9 mouse cellular contexts compared by ENCODE assay signal in genomic region chr14:118042963-118043362, GRCm38 (mm10). TPM values are rescaled to one million over a fixed set of nuclear protein-coding genes. Genes with fewer than 3 reads are reported as not detected.
A peak's percentile ranks its signal among the peaks of the same experiment; 100 is the strongest.
DNase-seq lines count a peak whose midpoint lies in the region; ATAC-seq and TF ChIP-seq lines count a peak whose summit lies in the region.
"Had no signal": no experiment of that assay in that cellular context is flagged by ENCODE, and none has a peak within 500 bp of the region (broad histone marks: within the 10 kb centered on the region; RNA-seq: fewer than 3 reads in every experiment).

No protein-coding gene starts in this region.

- no peak; the same call in 1 of the 2 replicates for ATAC-seq in midbrain, embryonic 14.5 days (ENCODE audit: low FRiP score, low TSS enrichment)
- no peak for ATAC-seq in hindbrain, embryonic 14.5 days (ENCODE audit: low FRiP score)

- peak; percentile 4 to 11 for DNase-seq in left cerebral cortex, adult 18-20 months (ENCODE audit: low spot score in 2 of 2)
- DNase-seq in left cerebral cortex, postnatal 36 days (ENCODE audit: low spot score in 2 of 2), result no peak
- peak; percentile 29 for DNase-seq in adrenal gland, adult 2 months
- DNase-seq in brain, embryonic 14.5 days (ENCODE audit: low read depth), result peak; percentile 50
- DNase-seq in heart, postnatal 4 days, result peak; percentile 56
- peak; percentile 15 for DNase-seq in midbrain, embryonic 14.5 days
- no peak for DNase-seq in spleen, postnatal 14 days (ENCODE audit: low spot score in 2 of 2)
- DNase-seq in hindbrain, embryonic 14.5 days (ENCODE audit: low spot score), result no peak

- H3K9ac ChIP-seq in midbrain, embryonic 14.5 days (replicated peaks; ENCODE audit: low read length), result no peak overlapping the region
- no peak overlapping the region for H3K9ac ChIP-seq in hindbrain, embryonic 14.5 days
- H3K9ac ChIP-seq: liver, embryonic 15.5 days had no signal

- peak; percentile 35; the same call in 1 of the 2 replicates for TF ChIP-seq CTCF in brain, embryonic 14.5 days (IDR thresholded peaks at IDR 0.05; ENCODE audit: borderline replicate concordance, extremely low read depth, insufficient read depth, insufficient read length)

- TF ChIP-seq POLR2A in brain, embryonic 14.5 days (IDR thresholded peaks at IDR 0.05; ENCODE audit: borderline replicate concordance, extremely low read depth, insufficient read depth, insufficient read length, poor library complexity, severe bottlenecking), result no peak

- H3K9me3 ChIP-seq in midbrain, embryonic 14.5 days (ENCODE audit: control insufficient read depth, low read length), result no peaks in the 10 kb centered on the region
- no peaks in the 10 kb centered on the region for H3K9me3 ChIP-seq in hindbrain, embryonic 14.5 days (ENCODE audit: control insufficient read depth, low read length)
- H3K9me3 ChIP-seq: liver, embryonic 15.5 days had no signal

- intact Hi-C loops in left cerebral cortex, postnatal 36 days (cut with DNase I), result no loop called here

- H3K4me3 ChIP-seq in midbrain, embryonic 14.5 days (replicated peaks; ENCODE audit: low read depth, low read length), result no peak overlapping the region
- H3K4me3 ChIP-seq in hindbrain, embryonic 14.5 days (replicated peaks; ENCODE audit: low read length), result no peak overlapping the region
- H3K4me3 ChIP-seq: liver, embryonic 15.5 days had no signal

- H3K4me1 ChIP-seq in midbrain, embryonic 14.5 days (ENCODE audit: control insufficient read depth, insufficient read depth, low read length), result no peaks in the 10 kb centered on the region
- no peaks in the 10 kb centered on the region for H3K4me1 ChIP-seq in hindbrain, embryonic 14.5 days (replicated peaks; ENCODE audit: control insufficient read depth, insufficient read depth, low read length)
- H3K4me1 ChIP-seq: liver, embryonic 15.5 days had no signal

- H3K36me3 ChIP-seq in midbrain, embryonic 14.5 days (ENCODE audit: control insufficient read depth, insufficient read depth, low read length), result no peaks in the 10 kb centered on the region
- no peaks in the 10 kb centered on the region for H3K36me3 ChIP-seq in hindbrain, embryonic 14.5 days (replicated peaks; ENCODE audit: control insufficient read depth, insufficient read depth)
- H3K36me3 ChIP-seq: liver, embryonic 15.5 days had no signal

- peaks cover 4% of the 10 kb centered on the region; the same call in 1 of the 2 replicates for H3K27me3 ChIP-seq in midbrain, embryonic 14.5 days (ENCODE audit: control insufficient read depth, insufficient read depth, low read length)
- H3K27me3 ChIP-seq in hindbrain, embryonic 14.5 days (ENCODE audit: control insufficient read depth, insufficient read depth, low read length), result no peaks in the 10 kb centered on the region
- H3K27me3 ChIP-seq: liver, embryonic 15.5 days had no signal

- no peak overlapping the region for H3K27ac ChIP-seq in midbrain, embryonic 14.5 days (replicated peaks; ENCODE audit: low read depth, low read length)
- H3K27ac ChIP-seq in hindbrain, embryonic 14.5 days, result no peak overlapping the region
- H3K27ac ChIP-seq: liver, embryonic 15.5 days had no signal

- H3K4me2 ChIP-seq in midbrain, embryonic 14.5 days (ENCODE audit: low read length), result no peak overlapping the region
- no peak overlapping the region for H3K4me2 ChIP-seq in hindbrain, embryonic 14.5 days (replicated peaks)
- H3K4me2 ChIP-seq: liver, embryonic 15.5 days had no signal

- 79% methylated on average over 17 of the region's 17 CpGs for WGBS in midbrain, embryonic 14.5 days
- WGBS in hindbrain, embryonic 14.5 days, result 82% methylated on average over 17 of the region's 17 CpGs

RNA-seq across cellular contexts. Expression of gene Dct, which starts 9.1 kb away (rescaled TPM):
- total RNA-seq in left cerebral cortex, adult 18-20 months (2021), result under 1 TPM; 0.26 to 0.70 TPM
- total RNA-seq in left cerebral cortex, postnatal 36 days (2021), result under 1 TPM; 0.52 TPM
- under 1 TPM in 1 of 2 experiments, not detected in 1; 0.52 TPM for total RNA-seq in adrenal gland, adult 2 months (2021)
- 0.18 and 0.25 TPM in 2 replicates for polyA plus RNA-seq in adrenal gland, adult 2 months (2012; rRNA removed)
- polyA plus RNA-seq in brain, embryonic 14.5 days (2012; rRNA removed), result 3.1 and 7.6 TPM in 2 replicates
- total RNA-seq in heart, postnatal 4 days (2021), result 1 to 10 TPM; 5.0 to 6.0 TPM
- 0.62 and 0.84 TPM in 2 replicates for polyA plus RNA-seq in midbrain, embryonic 14.5 days (2014; fragmentation: Nextera tagmentation; extraction: Ambion mirVana)
- polyA plus RNA-seq in hindbrain, embryonic 14.5 days (2014; fragmentation: Nextera tagmentation; extraction: Ambion mirVana), result 0.70 and 0.80 TPM in 2 replicates

Comparison
In these comparisons a context has a peak if more than half of its experiments do, and no peak if none do; other contexts are left out.
1. DNase-seq: peak in left cerebral cortex, adult 18-20 months (2 of 2), adrenal gland, adult 2 months (single experiment), brain, embryonic 14.5 days (single experiment), heart, postnatal 4 days (single experiment) and midbrain, embryonic 14.5 days (single experiment); none in left cerebral cortex, postnatal 36 days (0 of 2), spleen, postnatal 14 days (0 of 2) and hindbrain, embryonic 14.5 days (single experiment).